Mouse (Mus musculus) stomach, embryonic 15.5 days (tissue): ENCODE measurements around the gene Cmtr2. TPM values are rescaled to one million over a fixed set of nuclear protein-coding genes. Genes with fewer than 3 reads are reported as not detected.

Experiments
- ATAC-seq: fragments of 200-750 bp; cut with Nextera tagmentation; 2 replicates; pipeline ENCODE4 v1.8.0; 2017; ENCODE audit warnings: low read depth, moderate number of reproducible peaks, moderate TSS enrichment; ENCODE audit not compliant: insufficient read depth, low FRiP score
- H3K27ac ChIP-seq: fragments of 300-500 bp; sonication (generic); 2 replicates; pipeline ENCODE4 v1.5.1; 2015; ENCODE audit warnings: mild to moderate bottlenecking, inconsistent platforms
- H3K27me3 ChIP-seq: fragments of 300-500 bp; sonication (generic); replicated peaks from 2 replicates; pipeline ENCODE4 v1.6.1; 2015; ENCODE audit warnings: inconsistent platforms
- H3K36me3 ChIP-seq: fragments of 300-500 bp; sonication (generic); 2 replicates; pipeline ENCODE4 v1.6.1; 2015; ENCODE audit warnings: inconsistent platforms
- H3K4me1 ChIP-seq: fragments of 300-500 bp; sonication (generic); 2 replicates; pipeline ENCODE4 v1.6.1; 2015; ENCODE audit warnings: inconsistent platforms
- H3K4me2 ChIP-seq: fragments of 300-500 bp; sonication (generic); 2 replicates; pipeline ENCODE4 v1.6.1; 2015; ENCODE audit warnings: mild to moderate bottlenecking, inconsistent platforms
- H3K4me3 ChIP-seq: fragments of 300-500 bp; sonication (generic); replicated peaks from 2 replicates; pipeline ENCODE4 v1.5.1; 2015; ENCODE audit warnings: inconsistent platforms
- H3K9ac ChIP-seq: fragments of 300-500 bp; sonication (generic); 2 replicates; pipeline ENCODE4 v1.6.1; 2015; ENCODE audit warnings: inconsistent platforms
- H3K9me3 ChIP-seq: fragments of 300-500 bp; sonication (generic); 2 replicates; pipeline ENCODE4 v1.6.1; 2016; ENCODE audit warnings: inconsistent platforms
- WGBS: fragments of 180-500 bp; shearing (Covaris S2); methylation state at CpG from one replicate; pipeline ENCODE4 v1.1.7; 2015; 5-methylcytosine and 5-hydroxymethylcytosine counted together
- polyA plus RNA-seq: library from polyadenylated mRNA; unstranded; fragments of >200 nt; fragmentation: Nextera tagmentation; extraction: Ambion mirVana; gene quantifications from 2 replicates; pipeline ENCODE4 v1.2.1, GENCODE M21; 2015

Gene Cmtr2
- polyA plus RNA-seq, 1 experiment from 2014 or later: 8.7 TPM

DNA sequence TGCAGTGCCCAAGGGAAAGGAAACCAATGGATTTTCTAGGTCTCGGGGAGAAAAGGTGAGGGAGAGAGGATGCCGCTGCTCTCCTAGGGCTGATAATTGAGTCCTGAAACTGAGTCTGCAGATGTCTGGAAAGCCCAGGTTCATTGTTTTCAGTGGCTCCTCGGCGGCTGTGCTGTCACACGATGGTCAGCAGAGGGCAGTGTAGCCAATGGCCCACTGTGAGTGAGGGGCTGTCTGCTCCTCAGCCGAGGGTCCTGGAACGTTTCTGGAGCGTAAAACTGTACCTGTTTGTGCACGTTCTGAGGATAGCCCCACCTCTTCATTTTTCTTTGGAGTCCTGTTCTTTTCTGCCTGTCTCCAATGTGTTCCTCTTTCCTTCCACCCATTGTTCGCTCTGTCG lies 13.7 kb upstream of the Cmtr2 start:
- Histone ChIP-seq H3K27ac (no peak overlapping the region), H3K4me2 (no peak overlapping the region), H3K9me3 (no peaks in the 10 kb centered on the region), H3K36me3 (no peaks in the 10 kb centered on the region), H3K4me1 (no peaks in the 10 kb centered on the region), H3K4me3 (no peak overlapping the region), H3K27me3 (no peaks in the 10 kb centered on the region), H3K9ac (no peak overlapping the region)
- WGBS: 28% methylated on average over 11 of the region's 11 CpGs
- ATAC-seq: no peak

DNA sequence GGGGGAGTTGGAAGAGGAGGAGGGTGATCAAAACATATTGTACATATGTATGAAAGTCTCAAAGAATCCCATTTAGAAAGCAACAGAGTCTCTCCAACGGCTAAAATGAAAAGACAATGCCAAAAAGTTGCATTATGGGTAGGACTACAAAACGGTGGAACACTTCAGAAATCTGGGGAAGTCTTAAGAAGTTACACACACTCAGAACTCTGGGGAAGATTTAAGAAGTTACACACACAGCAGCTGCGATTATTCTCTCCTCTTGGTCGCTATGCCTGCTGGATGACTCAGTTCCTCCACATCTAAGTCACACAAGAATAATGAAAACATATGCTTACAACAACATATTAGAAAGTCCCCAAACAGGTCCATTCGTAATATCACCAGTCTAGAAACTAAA lies 788 bp downstream of the Cmtr2 start:
- Histone ChIP-seq H3K27me3 (no peaks in the 10 kb centered on the region), H3K36me3 (0 out of 2 replicates have a peak, but pooled peaks cover under 1% of the 10 kb centered on the region), H3K27ac (no peak overlapping the region), H3K4me3 (no peak overlapping the region), H3K4me1 (peaks cover 11% of the 10 kb centered on the region), H3K9ac (no peak overlapping the region), H3K4me2 (no peak overlapping the region), H3K9me3 (no peaks in the 10 kb centered on the region)
- ATAC-seq: no peak
- WGBS: 64% methylated on average over 5 of the region's 5 CpGs

DNA sequence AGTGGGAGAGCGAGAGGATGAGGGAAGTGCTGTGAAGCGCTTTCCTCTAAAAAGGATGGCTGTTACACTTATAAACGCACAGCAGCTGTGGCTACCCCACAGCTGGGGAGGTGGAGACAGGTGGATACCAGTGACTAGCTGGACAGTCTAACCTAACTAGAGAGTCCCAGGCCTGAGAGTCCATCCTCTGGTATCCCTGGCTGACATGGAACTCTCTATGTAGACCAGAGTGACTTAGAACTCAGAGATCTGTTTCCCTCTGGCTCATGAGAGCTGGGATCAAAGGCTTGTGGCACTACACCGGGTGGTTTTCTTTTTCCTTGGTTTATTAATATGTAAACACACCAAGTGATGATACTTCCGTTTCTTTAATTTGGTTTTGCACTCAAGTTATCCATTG lies 1.7 kb downstream of the Cmtr2 start:
- H3K4me1 ChIP-seq: peaks cover 11% of the 10 kb centered on the region
- H3K9ac ChIP-seq: no peak overlapping the region
- no peak overlapping the region for H3K27ac ChIP-seq
- WGBS: 37% methylated on average over 5 of the region's 5 CpGs
- peak overlapping the region; percentile 78 for H3K4me3 ChIP-seq
- ATAC-seq: no peak
- no peaks in the 10 kb centered on the region for H3K27me3 ChIP-seq
- H3K9me3 ChIP-seq: no peaks in the 10 kb centered on the region
- H3K4me2 ChIP-seq: peak overlapping the region; percentile 77
- 0 out of 2 replicates have a peak, but pooled peaks cover 7% of the 10 kb centered on the region for H3K36me3 ChIP-seq

DNA sequence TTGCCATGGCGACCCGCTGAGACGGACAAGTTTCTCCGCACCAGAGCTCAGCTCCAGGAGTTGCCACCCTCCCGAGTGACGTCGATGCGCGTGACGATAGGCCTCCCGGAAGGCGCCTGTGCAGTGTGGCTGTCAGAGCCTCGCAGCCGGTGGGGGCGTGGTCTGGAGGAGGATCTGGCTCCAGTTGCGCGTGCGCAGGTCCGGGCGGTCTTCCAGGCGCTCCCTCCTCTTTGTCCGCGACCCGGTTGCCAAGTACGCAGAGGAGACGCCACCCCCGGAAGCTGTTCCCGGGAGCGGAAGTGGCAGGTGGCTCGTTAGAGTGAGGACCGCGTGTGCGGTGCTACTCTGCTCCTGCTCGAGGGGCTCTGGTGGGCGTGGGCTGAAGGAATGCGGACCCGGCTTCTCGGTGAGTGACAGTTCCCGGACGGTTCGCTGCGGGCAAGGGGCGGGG lies 2.2 kb downstream of the Cmtr2 start:
- Histone ChIP-seq H3K27ac (peak overlapping the region; percentile 16; the same call in 1 of the 2 replicates), H3K9me3 (no peaks in the 10 kb centered on the region), H3K36me3 (0 out of 2 replicates have a peak, but pooled peaks cover 9% of the 10 kb centered on the region), H3K4me3 (peak overlapping the region; percentile 78), H3K27me3 (no peaks in the 10 kb centered on the region), H3K4me2 (peak overlapping the region; percentile 77), H3K9ac (peak overlapping the region; percentile 29; the same call in 1 of the 2 replicates), H3K4me1 (peaks cover 11% of the 10 kb centered on the region)
- under 1% methylated on average over 43 of the region's 43 CpGs for WGBS
- peak; percentile 99 for ATAC-seq

DNA sequence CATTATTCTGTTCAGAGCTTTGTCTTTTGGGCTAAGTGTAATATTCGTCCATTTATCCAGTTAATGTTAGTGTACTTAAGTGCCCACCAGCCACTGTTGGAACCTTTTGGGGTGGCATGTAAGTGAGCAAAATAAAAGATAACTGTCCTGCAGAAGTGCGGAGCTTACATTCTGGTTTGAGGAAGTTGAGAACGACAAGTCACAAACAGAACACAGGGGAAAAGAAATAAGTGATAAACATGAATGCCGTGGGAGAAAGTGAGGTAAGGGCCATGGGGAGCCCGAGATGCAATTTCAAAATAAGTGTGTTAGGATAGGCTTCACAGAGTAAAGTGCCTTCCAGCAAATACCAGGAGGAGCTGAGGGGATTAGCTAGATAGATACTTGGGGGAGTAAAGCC lies 3.0 kb downstream of the Cmtr2 start:
- H3K36me3 ChIP-seq: 0 out of 2 replicates have a peak, but pooled peaks cover 14% of the 10 kb centered on the region
- H3K27ac ChIP-seq: no peak overlapping the region
- H3K4me2 ChIP-seq: peak overlapping the region; percentile 77
- ATAC-seq: no peak
- H3K27me3 ChIP-seq: no peaks in the 10 kb centered on the region
- no peaks in the 10 kb centered on the region for H3K9me3 ChIP-seq
- WGBS: 54% methylated on average over 5 of the region's 5 CpGs
- peaks cover 11% of the 10 kb centered on the region for H3K4me1 ChIP-seq
- no peak overlapping the region; the same call in 1 of the 2 replicates for H3K9ac ChIP-seq
- peak overlapping the region; percentile 78 for H3K4me3 ChIP-seq

DNA sequence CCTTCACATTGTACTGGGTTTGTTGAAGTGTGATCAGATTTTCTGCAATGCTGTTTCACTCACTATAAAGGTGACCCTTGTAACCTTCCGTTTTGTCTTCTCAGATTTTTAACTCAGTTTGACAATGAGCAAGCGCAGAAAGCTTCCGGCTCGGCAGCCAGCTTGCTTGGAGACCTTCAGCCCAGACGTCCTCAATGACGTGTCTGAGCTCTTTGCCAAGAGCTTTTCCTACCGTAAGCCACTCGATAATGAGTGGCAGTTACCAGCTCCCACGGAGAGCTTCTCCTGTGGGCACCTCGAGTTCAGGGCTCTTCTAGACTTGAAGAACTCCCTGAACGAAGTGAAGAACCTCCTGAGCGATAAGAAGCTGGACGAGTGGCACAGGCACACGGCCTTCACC lies 5.5 kb downstream of the Cmtr2 start:
- no peak overlapping the region for H3K4me3 ChIP-seq
- H3K27me3 ChIP-seq: no peaks in the 10 kb centered on the region
- peaks cover 11% of the 10 kb centered on the region for H3K4me1 ChIP-seq
- no peak for ATAC-seq
- H3K9me3 ChIP-seq: no peaks in the 10 kb centered on the region
- H3K9ac ChIP-seq: no peak overlapping the region
- WGBS: 89% methylated on average over 14 of the region's 14 CpGs
- H3K36me3 ChIP-seq: 0 out of 2 replicates have a peak, but pooled peaks cover 14% of the 10 kb centered on the region
- H3K27ac ChIP-seq: no peak overlapping the region
- no peak overlapping the region for H3K4me2 ChIP-seq

DNA sequence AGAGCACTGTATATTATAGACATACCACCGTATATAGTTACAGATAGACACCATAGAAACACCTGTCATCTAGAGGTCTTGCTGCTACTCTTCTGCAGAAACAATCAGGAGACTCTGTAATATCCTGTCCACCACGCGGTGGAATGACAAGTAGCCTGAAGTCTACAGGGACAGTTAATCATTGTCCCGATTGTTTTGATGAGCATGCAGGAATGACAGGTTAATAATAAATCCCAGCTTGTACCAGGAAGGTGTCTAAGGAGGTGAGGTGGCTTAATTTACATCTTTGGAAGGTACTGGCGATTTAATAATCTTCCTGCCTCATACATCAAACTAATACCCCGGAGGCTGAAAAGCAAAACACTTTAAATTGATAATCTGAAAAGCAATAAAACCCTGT lies 15.3 kb downstream of the Cmtr2 start:
- Histone ChIP-seq H3K27me3 (no peaks in the 10 kb centered on the region), H3K9me3 (no peaks in the 10 kb centered on the region), H3K27ac (no peak overlapping the region), H3K4me2 (no peak overlapping the region), H3K9ac (no peak overlapping the region), H3K4me1 (no peaks in the 10 kb centered on the region), H3K36me3 (no peaks in the 10 kb centered on the region), H3K4me3 (no peak overlapping the region)
- no peak for ATAC-seq
- 61% methylated on average over 6 of the region's 6 CpGs for WGBS

DNA sequence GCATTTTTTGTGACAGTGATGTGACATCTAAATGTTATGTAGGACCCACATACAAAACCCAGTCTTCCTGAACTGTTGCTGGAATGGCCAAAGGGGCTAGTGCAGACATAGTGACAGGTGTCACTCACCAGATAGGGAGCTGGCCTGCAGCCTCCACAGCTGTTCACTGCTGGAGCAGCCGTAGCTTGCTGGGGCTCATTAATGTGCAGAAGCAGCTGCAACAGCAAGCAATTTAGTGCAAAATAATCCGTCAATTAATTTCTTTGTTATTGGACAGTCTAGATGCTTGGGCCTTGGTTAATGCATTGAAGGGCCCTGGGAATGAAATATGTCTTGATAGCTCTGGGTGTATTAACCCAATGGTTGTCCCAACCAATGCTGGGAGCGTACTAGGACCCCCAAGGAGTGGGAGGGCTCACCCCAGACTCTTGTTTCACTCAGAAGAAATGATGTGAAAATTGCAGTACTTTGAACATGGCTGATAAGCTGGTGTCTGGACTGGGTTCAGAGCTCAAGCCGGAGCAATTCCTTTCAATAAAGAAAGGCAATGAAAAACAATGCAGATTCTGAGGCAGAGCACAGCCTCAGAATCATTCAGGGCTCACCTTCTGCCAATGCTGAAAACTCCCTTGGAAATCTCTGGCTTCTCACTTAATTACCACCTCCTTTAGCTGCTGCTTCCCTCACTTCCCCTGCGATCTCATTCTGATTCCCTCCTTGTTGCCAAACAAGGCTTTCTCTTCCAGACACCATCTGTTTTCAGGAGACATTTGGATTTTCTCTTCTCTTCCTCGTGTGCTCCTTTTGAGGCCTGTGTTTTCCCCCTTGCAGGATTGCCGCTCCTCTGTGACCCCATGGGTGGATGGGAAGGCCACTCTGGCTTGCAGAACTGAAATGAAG lies 27.1 kb downstream of the Cmtr2 start:
- Histone ChIP-seq H3K4me2 (no peak overlapping the region), H3K27me3 (no peaks in the 10 kb centered on the region), H3K27ac (no peak overlapping the region), H3K4me1 (no peaks in the 10 kb centered on the region), H3K9me3 (no peaks in the 10 kb centered on the region), H3K4me3 (no peak overlapping the region), H3K9ac (no peak overlapping the region), H3K36me3 (no peaks in the 10 kb centered on the region)
- ATAC-seq: no peak
- 42% methylated on average over 7 of the region's 7 CpGs for WGBS

DNA sequence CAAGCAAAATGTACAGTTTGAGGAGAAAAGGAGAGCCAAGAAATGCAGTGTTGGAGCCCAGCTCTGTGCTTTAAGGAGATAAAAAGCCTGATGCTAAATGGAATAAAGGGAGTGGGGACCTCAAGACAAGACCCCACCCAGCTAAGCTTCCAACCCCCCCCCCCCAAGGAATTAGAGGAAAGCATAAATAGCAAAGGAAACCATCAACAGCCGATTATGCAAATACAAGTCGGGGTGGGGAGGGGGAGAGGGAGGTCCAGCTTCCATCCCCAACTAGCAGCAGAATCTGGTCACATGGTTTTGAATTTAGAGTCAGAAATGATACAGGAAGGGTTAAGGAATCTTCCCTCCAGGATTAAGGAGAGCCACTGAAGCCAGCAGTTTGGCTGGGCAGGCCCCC lies 29.1 kb downstream of the Cmtr2 start:
- H3K4me3 ChIP-seq: no peak overlapping the region
- no peaks in the 10 kb centered on the region for H3K9me3 ChIP-seq
- no peaks in the 10 kb centered on the region for H3K27me3 ChIP-seq
- H3K36me3 ChIP-seq: no peaks in the 10 kb centered on the region
- H3K4me2 ChIP-seq: no peak overlapping the region
- ATAC-seq: no peak
- H3K4me1 ChIP-seq: no peaks in the 10 kb centered on the region
- WGBS: 56% methylated on average over 2 of the region's 2 CpGs
- H3K27ac ChIP-seq: no peak overlapping the region
- H3K9ac ChIP-seq: no peak overlapping the region

DNA sequence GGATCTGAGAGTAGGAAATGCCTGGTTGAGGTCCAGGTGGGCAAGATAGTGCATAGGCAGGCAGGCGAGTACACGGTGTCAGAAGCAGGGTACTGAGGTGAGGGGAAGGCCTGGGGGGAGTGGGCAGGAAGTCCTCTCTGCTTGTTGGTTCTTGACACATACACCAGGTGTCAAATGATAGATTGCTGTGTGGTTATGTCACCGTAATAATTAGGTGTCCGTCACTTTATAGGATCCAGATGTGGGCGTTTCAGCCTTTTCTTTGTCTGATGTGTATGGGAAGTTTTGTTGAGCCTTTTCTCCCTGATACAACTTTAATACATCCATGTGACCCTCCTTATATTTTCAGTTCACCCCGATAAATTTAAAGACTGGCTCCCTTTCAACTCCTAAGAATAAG lies 31.8 kb downstream of the Cmtr2 start:
- H3K36me3 ChIP-seq: no peaks in the 10 kb centered on the region
- no peak overlapping the region for H3K9ac ChIP-seq
- H3K9me3 ChIP-seq: no peaks in the 10 kb centered on the region
- no peaks in the 10 kb centered on the region for H3K27me3 ChIP-seq
- H3K4me1 ChIP-seq: no peaks in the 10 kb centered on the region
- ATAC-seq: no peak
- no peak overlapping the region for H3K27ac ChIP-seq
- H3K4me2 ChIP-seq: no peak overlapping the region
- 72% methylated on average over 6 of the region's 6 CpGs for WGBS
- H3K4me3 ChIP-seq: no peak overlapping the region

DNA sequence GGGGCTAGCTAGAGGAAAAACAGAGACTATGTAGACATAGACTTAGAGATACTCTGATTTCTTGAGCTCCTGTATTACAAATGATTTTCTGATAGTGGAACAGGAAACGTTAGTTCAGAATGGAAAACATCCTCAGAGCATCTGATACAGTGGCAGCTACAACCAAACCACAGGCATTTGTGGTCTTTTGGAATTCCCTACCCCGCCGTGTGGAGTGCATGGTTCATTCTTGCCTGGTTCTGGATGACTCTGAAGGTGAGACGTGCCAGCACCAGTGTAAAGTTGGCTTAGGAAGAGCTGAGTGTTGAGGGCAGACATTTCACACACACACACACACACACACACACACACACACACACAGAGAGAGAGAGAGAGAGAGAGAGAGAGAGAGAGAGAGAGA lies 38.5 kb downstream of the Cmtr2 start:
- no peaks in the 10 kb centered on the region for H3K9me3 ChIP-seq
- no peaks in the 10 kb centered on the region for H3K27me3 ChIP-seq
- no peaks in the 10 kb centered on the region for H3K4me1 ChIP-seq
- 71% methylated on average over 4 of the region's 4 CpGs for WGBS
- H3K9ac ChIP-seq: no peak overlapping the region
- H3K4me2 ChIP-seq: no peak overlapping the region
- H3K36me3 ChIP-seq: no peaks in the 10 kb centered on the region
- no peak overlapping the region for H3K27ac ChIP-seq
- ATAC-seq: no peak
- no peak overlapping the region for H3K4me3 ChIP-seq

DNA sequence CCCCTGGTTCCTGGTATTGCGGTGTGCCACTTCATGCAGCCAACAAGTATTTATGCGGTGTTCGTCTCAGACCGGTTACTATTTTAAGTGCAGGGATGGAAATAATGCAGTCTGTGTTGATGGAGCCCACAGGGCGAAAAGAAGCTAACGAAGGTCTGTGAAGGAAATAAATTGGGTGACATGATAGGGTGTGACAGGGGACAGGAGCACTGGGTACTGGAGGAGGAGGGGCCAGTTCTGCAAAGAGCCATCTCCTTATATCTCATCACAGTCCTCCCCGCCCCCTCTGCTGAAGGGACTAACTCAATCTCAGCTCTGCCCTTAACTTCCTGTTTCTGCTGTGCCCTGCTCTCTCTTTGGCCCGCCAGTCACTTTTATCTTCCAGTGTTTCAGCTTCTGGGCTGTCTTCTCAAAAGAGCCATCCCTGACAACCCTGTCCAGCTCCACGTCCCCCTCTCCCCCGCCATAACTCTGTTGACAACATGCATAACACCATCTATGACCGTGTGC lies 50.4 kb downstream of the Cmtr2 start:
- no peak overlapping the region for H3K27ac ChIP-seq
- WGBS: 65% methylated on average over 11 of the region's 11 CpGs
- H3K4me3 ChIP-seq: no peak overlapping the region

More for the DNA sequence above, 50.4 kb downstream of the Cmtr2 start:
- no peak for ATAC-seq
- H3K36me3 ChIP-seq: no peaks in the 10 kb centered on the region
- no peak overlapping the region for H3K4me2 ChIP-seq
- no peaks in the 10 kb centered on the region for H3K4me1 ChIP-seq
- H3K9ac ChIP-seq: no peak overlapping the region
- no peaks in the 10 kb centered on the region for H3K27me3 ChIP-seq
- H3K9me3 ChIP-seq: no peaks in the 10 kb centered on the region
